Mouse (Mus musculus): ENCODE measurements around the gene Lefty2. TPM values are rescaled to one million over a fixed set of nuclear protein-coding genes. Genes with fewer than 3 reads are reported as not detected.

Lefty2 gene
- polyA plus RNA-seq, 1 experiment from 2014 or later: 0.26 TPM

GRCm38 (mm10) chr1:180940776-180941460, 48.0 kb downstream of the Lefty2 start:
- H3K4me2 ChIP-seq: no peak overlapping the region
- 85% methylated on average over 7 of the region's 7 CpGs for WGBS
- H3K4me3 ChIP-seq: no peak overlapping the region
- ATAC-seq (ENCODE audit: low FRiP score): no peak
- no peak overlapping the region for H3K9ac ChIP-seq
- no peaks in the 10 kb centered on the region for H3K36me3 ChIP-seq
- no peaks in the 10 kb centered on the region for H3K9me3 ChIP-seq
- H3K27ac ChIP-seq: no peak overlapping the region
- peaks cover 84% of the 10 kb centered on the region for H3K27me3 ChIP-seq
- peaks cover 30% of the 10 kb centered on the region for H3K4me1 ChIP-seq (replicated peaks)

GRCm38 (mm10) chr1:180941726-180942125, 48.8 kb downstream of the Lefty2 start:
- no peaks in the 10 kb centered on the region for H3K36me3 ChIP-seq
- peak overlapping the region; percentile 64 for H3K4me3 ChIP-seq
- 4% methylated on average over 18 of the region's 18 CpGs for WGBS
- H3K27ac ChIP-seq: no peak overlapping the region
- H3K4me2 ChIP-seq: peak overlapping the region; percentile 95
- ATAC-seq (ENCODE audit: low FRiP score): no peak
- H3K9ac ChIP-seq: peak overlapping the region; percentile 76
- peaks cover 77% of the 10 kb centered on the region for H3K27me3 ChIP-seq
- H3K4me1 ChIP-seq (replicated peaks): peaks cover 33% of the 10 kb centered on the region
- no peaks in the 10 kb centered on the region for H3K9me3 ChIP-seq

- Histone ChIP-seq H3K27me3 (peaks cover 71% of the 10 kb centered on the region), H3K4me3 (peak within 1 kb of the TSS; percentile 64), H3K4me1 (replicated peaks) (peaks cover 29% of the 10 kb centered on the region), H3K9ac (peak within 1 kb of the TSS; percentile 76), H3K4me2 (peak within 1 kb of the TSS; percentile 95), H3K36me3 (no peaks in the 10 kb centered on the region), H3K27ac (no peak within 1 kb of the TSS), H3K9me3 (no peaks in the 10 kb centered on the region)
- peak; percentile 53 for ATAC-seq (ENCODE audit: low FRiP score)
- WGBS: under 1% methylated on average over 72 of the region's 73 CpGs
Observed at GRCm38 (mm10) chr1:180942166-180943031, 49.5 kb downstream of the Lefty2 start, which contains the start of gene Tmem63a. Gene Tmem63a, plus strand, starts transcription at chr1:180942344.

- Histone ChIP-seq H3K9me3 (no peaks in the 10 kb centered on the region), H3K9ac (no peak overlapping the region), H3K4me2 (peak overlapping the region; percentile 95), H3K36me3 (no peaks in the 10 kb centered on the region), H3K4me1 (replicated peaks) (peaks cover 29% of the 10 kb centered on the region), H3K27me3 (peaks cover 64% of the 10 kb centered on the region), H3K4me3 (peak overlapping the region; percentile 64), H3K27ac (no peak overlapping the region)
- ATAC-seq (ENCODE audit: low FRiP score): no peak
- WGBS: 52% methylated on average over 11 of the region's 11 CpGs
Observed at GRCm38 (mm10) chr1:180943032-180943644, 50.2 kb downstream of the Lefty2 start.

GRCm38 (mm10) chr1:180943896-180944295, 51.0 kb downstream of the Lefty2 start:
- no peak for ATAC-seq (ENCODE audit: low FRiP score)
- H3K4me3 ChIP-seq: no peak overlapping the region
- H3K27ac ChIP-seq: no peak overlapping the region
- 60% methylated on average over 1 of the region's 1 CpGs for WGBS
- H3K4me1 ChIP-seq (replicated peaks): peaks cover 29% of the 10 kb centered on the region
- H3K36me3 ChIP-seq: no peaks in the 10 kb centered on the region
- no peak overlapping the region for H3K4me2 ChIP-seq
- peaks cover 58% of the 10 kb centered on the region for H3K27me3 ChIP-seq
- H3K9me3 ChIP-seq: no peaks in the 10 kb centered on the region
- no peak overlapping the region for H3K9ac ChIP-seq

- H3K27me3 ChIP-seq: peaks cover 58% of the 10 kb centered on the region
- no peak for ATAC-seq (ENCODE audit: low FRiP score)
- H3K4me3 ChIP-seq: no peak overlapping the region
- peaks cover 29% of the 10 kb centered on the region for H3K4me1 ChIP-seq (replicated peaks)
- H3K27ac ChIP-seq: no peak overlapping the region
- 84% methylated on average over 4 of the region's 4 CpGs for WGBS
- H3K36me3 ChIP-seq: no peaks in the 10 kb centered on the region
- H3K9ac ChIP-seq: no peak overlapping the region
- H3K9me3 ChIP-seq: no peaks in the 10 kb centered on the region
- H3K4me2 ChIP-seq: no peak overlapping the region
Observed at GRCm38 (mm10) chr1:180944553-180944952, 51.6 kb downstream of the Lefty2 start.

GRCm38 (mm10) chr1:180945001-180945980, 52.4 kb downstream of the Lefty2 start:
- ATAC-seq (ENCODE audit: low FRiP score): peak; percentile 68; the same call in 1 of the 2 replicates
- Histone ChIP-seq H3K9ac (no peak overlapping the region), H3K4me2 (peak overlapping the region; percentile 13; the same call in 1 of the 2 replicates)

GRCm38 (mm10) chr1:180946448-180946847, 53.5 kb downstream of the Lefty2 start:
- no peak overlapping the region for H3K4me3 ChIP-seq
- ATAC-seq (ENCODE audit: low FRiP score): no peak
- H3K27ac ChIP-seq: no peak overlapping the region
- H3K4me2 ChIP-seq: no peak overlapping the region
- H3K27me3 ChIP-seq: peaks cover 41% of the 10 kb centered on the region
- no peaks in the 10 kb centered on the region for H3K9me3 ChIP-seq
- 87% methylated on average over 6 of the region's 6 CpGs for WGBS
- no peaks in the 10 kb centered on the region for H3K36me3 ChIP-seq
- H3K4me1 ChIP-seq (replicated peaks): peaks cover 29% of the 10 kb centered on the region
- H3K9ac ChIP-seq: no peak overlapping the region

More at GRCm38 (mm10) chr1:180945001-180945980, 52.4 kb downstream of the Lefty2 start:
- H3K4me1 ChIP-seq (replicated peaks): peaks cover 29% of the 10 kb centered on the region
- H3K27ac ChIP-seq: no peak overlapping the region
- 32% methylated on average over 20 of the region's 20 CpGs for WGBS
- H3K9me3 ChIP-seq: no peaks in the 10 kb centered on the region
- H3K4me3 ChIP-seq: no peak overlapping the region
- H3K36me3 ChIP-seq: no peaks in the 10 kb centered on the region
- H3K27me3 ChIP-seq: peaks cover 52% of the 10 kb centered on the region

Other genes starting within 250 kb of the Lefty2 start
- gene Mixl1, start 196.1 kb upstream of the Lefty2 start, polyA plus RNA-seq (2015; fragmentation: Nextera tagmentation; extraction: Ambion mirVana): 0.08 TPM in 1 of 2 replicates, not detected in the other
- 24.5 and 24.9 TPM in 2 replicates for gene Acbd3, start 167.1 kb upstream of the Lefty2 start, polyA plus RNA-seq (2015; fragmentation: Nextera tagmentation; extraction: Ambion mirVana)
- gene H3f3a, start 79.2 kb upstream of the Lefty2 start, polyA plus RNA-seq (2015; fragmentation: Nextera tagmentation; extraction: Ambion mirVana): 3,757 and 3,885 TPM in 2 replicates
- gene Sde2, start 42.0 kb upstream of the Lefty2 start, polyA plus RNA-seq (2015; fragmentation: Nextera tagmentation; extraction: Ambion mirVana): 29.6 and 31.6 TPM in 2 replicates
- gene Pycr2, start 11.2 kb downstream of the Lefty2 start, polyA plus RNA-seq (2015; fragmentation: Nextera tagmentation; extraction: Ambion mirVana): 74.1 and 78.7 TPM in 2 replicates
- gene Lefty1, start 41.9 kb downstream of the Lefty2 start, polyA plus RNA-seq (2015; fragmentation: Nextera tagmentation; extraction: Ambion mirVana): 0.23 and 0.58 TPM in 2 replicates
- gene Tmem63a, start 49.2 kb downstream of the Lefty2 start, polyA plus RNA-seq (2015; fragmentation: Nextera tagmentation; extraction: Ambion mirVana): 1.5 and 1.8 TPM in 2 replicates
- 3.3 and 4.8 TPM in 2 replicates for gene Ephx1, start 127.8 kb downstream of the Lefty2 start, polyA plus RNA-seq (2015; fragmentation: Nextera tagmentation; extraction: Ambion mirVana)
- gene 9130409I23Rik, start 158.1 kb downstream of the Lefty2 start, polyA plus RNA-seq (2015; fragmentation: Nextera tagmentation; extraction: Ambion mirVana): 0.08 and 0.13 TPM in 2 replicates